Mouse (Mus musculus): Measurements from ENCODE around the gene Muc3. TPM values are rescaled to one million over a fixed set of nuclear protein-coding genes. Genes with fewer than 3 reads are reported as not detected.

Gene Muc3
- polyA plus RNA-seq, 1 experiment from 2014 or later: 0.68 TPM

GRCm38 (mm10) chr5:137107670-137108069 lies 41.5 kb downstream of the Muc3 start:
- no peak overlapping the region for H3K9ac ChIP-seq (ENCODE audit: low read length)
- ATAC-seq (ENCODE audit: low FRiP score, low TSS enrichment) (no peak), DNase-seq (ENCODE audit: low spot score) (no peak)
- H3K9me3 ChIP-seq (ENCODE audit: control insufficient read depth, low read length): no peaks in the 10 kb centered on the region
- no peak overlapping the region for H3K27ac ChIP-seq (replicated peaks)
- H3K4me1 ChIP-seq (replicated peaks; ENCODE audit: control insufficient read depth, insufficient read depth): no peaks in the 10 kb centered on the region
- H3K4me3 ChIP-seq (ENCODE audit: low read depth, low read length): no peak overlapping the region
- no peak overlapping the region for H3K4me2 ChIP-seq (replicated peaks; ENCODE audit: low read depth)
- no peaks in the 10 kb centered on the region for H3K27me3 ChIP-seq (ENCODE audit: control insufficient read depth, insufficient read depth, low read length)
- WGBS: 83% methylated on average over 8 of the region's 8 CpGs
- no peaks in the 10 kb centered on the region; the same call in 1 of the 2 replicates for H3K36me3 ChIP-seq (ENCODE audit: control insufficient read depth, insufficient read depth, low read length)
- TF ChIP-seq CTCF (IDR thresholded peaks at IDR 0.05; ENCODE audit: low read depth) (no peak), EP300 (optimal IDR thresholded peaks at IDR 0.05) (no peak)

GRCm38 (mm10) chr5:137107024-137107423 lies 42.1 kb downstream of the Muc3 start:
- no peaks in the 10 kb centered on the region for H3K9me3 ChIP-seq (ENCODE audit: control insufficient read depth, low read length)
- H3K4me2 ChIP-seq (replicated peaks; ENCODE audit: low read depth): no peak overlapping the region
- H3K4me3 ChIP-seq (ENCODE audit: low read depth, low read length): no peak overlapping the region
- no peaks in the 10 kb centered on the region for H3K36me3 ChIP-seq (ENCODE audit: control insufficient read depth, insufficient read depth, low read length)
- 4% methylated on average over 6 of the region's 6 CpGs for WGBS
- TF ChIP-seq EP300 (optimal IDR thresholded peaks at IDR 0.05): no peak
- TF ChIP-seq CTCF (IDR thresholded peaks at IDR 0.05; ENCODE audit: low read depth): peak; percentile 93
- no peaks in the 10 kb centered on the region for H3K27me3 ChIP-seq (ENCODE audit: control insufficient read depth, insufficient read depth, low read length)
- ATAC-seq (ENCODE audit: low FRiP score, low TSS enrichment) (no peak; the same call in 1 of the 2 replicates), DNase-seq (ENCODE audit: low spot score) (peak; percentile 78)
- H3K27ac ChIP-seq (replicated peaks): no peak overlapping the region
- H3K9ac ChIP-seq (ENCODE audit: low read length): no peak overlapping the region
- no peaks in the 10 kb centered on the region for H3K4me1 ChIP-seq (replicated peaks; ENCODE audit: control insufficient read depth, insufficient read depth)

- ATAC-seq (ENCODE audit: low FRiP score, low TSS enrichment) (no peak), DNase-seq (ENCODE audit: low spot score) (no peak)
- no peaks in the 10 kb centered on the region for H3K9me3 ChIP-seq (ENCODE audit: control insufficient read depth, low read length)
- H3K4me1 ChIP-seq (replicated peaks; ENCODE audit: control insufficient read depth, insufficient read depth): no peaks in the 10 kb centered on the region
- TF ChIP-seq EP300 (optimal IDR thresholded peaks at IDR 0.05) (no peak), CTCF (IDR thresholded peaks at IDR 0.05; ENCODE audit: low read depth) (no peak)
- H3K27ac ChIP-seq (replicated peaks): no peak overlapping the region
- no peak overlapping the region for H3K4me3 ChIP-seq (ENCODE audit: low read depth, low read length)
- no peaks in the 10 kb centered on the region for H3K36me3 ChIP-seq (ENCODE audit: control insufficient read depth, insufficient read depth, low read length)
- no peak overlapping the region for H3K4me2 ChIP-seq (replicated peaks; ENCODE audit: low read depth)
- 63% methylated on average over 4 of the region's 4 CpGs for WGBS
- no peak overlapping the region for H3K9ac ChIP-seq (ENCODE audit: low read length)
- no peaks in the 10 kb centered on the region for H3K27me3 ChIP-seq (ENCODE audit: control insufficient read depth, insufficient read depth, low read length)
Measured at GRCm38 (mm10) chr5:137106434-137106833, 42.7 kb downstream of the Muc3 start.

DNA sequence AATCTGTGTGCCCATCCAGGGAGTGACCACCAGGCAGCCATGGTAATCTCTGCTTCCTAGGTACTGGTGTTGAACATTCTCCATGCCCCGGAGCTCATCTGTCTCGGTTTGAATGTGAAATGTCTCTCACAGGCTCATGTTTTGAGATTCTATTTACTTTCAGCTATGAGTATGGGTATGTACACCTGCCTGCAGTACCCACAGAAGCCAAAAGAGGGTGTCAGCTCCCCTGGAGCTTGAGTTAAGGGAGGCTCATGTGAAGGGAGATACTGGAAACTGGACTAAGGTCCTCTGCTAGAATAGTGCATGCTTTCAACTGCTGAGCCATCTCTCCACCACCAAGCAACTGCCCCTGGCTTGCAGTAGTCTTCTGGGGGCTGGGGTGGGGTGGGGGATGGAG lies 45.2 kb downstream of the Muc3 start:
- ATAC-seq (ENCODE audit: low FRiP score, low TSS enrichment) (no peak), DNase-seq (ENCODE audit: low spot score) (no peak)
- H3K4me1 ChIP-seq (replicated peaks; ENCODE audit: control insufficient read depth, insufficient read depth): no peaks in the 10 kb centered on the region
- H3K9me3 ChIP-seq (ENCODE audit: control insufficient read depth, low read length): no peaks in the 10 kb centered on the region
- H3K36me3 ChIP-seq (ENCODE audit: control insufficient read depth, insufficient read depth, low read length): no peaks in the 10 kb centered on the region
- 87% methylated on average over 2 of the region's 2 CpGs for WGBS
- no peak overlapping the region for H3K4me2 ChIP-seq (replicated peaks; ENCODE audit: low read depth)
- TF ChIP-seq CTCF (IDR thresholded peaks at IDR 0.05; ENCODE audit: low read depth) (peak; percentile 24; the same call in 1 of the 2 replicates), EP300 (optimal IDR thresholded peaks at IDR 0.05) (no peak)
- H3K9ac ChIP-seq (ENCODE audit: low read length): no peak overlapping the region
- no peak overlapping the region for H3K27ac ChIP-seq (replicated peaks)
- no peak overlapping the region for H3K4me3 ChIP-seq (ENCODE audit: low read depth, low read length)
- no peaks in the 10 kb centered on the region for H3K27me3 ChIP-seq (ENCODE audit: control insufficient read depth, insufficient read depth, low read length)

DNA sequence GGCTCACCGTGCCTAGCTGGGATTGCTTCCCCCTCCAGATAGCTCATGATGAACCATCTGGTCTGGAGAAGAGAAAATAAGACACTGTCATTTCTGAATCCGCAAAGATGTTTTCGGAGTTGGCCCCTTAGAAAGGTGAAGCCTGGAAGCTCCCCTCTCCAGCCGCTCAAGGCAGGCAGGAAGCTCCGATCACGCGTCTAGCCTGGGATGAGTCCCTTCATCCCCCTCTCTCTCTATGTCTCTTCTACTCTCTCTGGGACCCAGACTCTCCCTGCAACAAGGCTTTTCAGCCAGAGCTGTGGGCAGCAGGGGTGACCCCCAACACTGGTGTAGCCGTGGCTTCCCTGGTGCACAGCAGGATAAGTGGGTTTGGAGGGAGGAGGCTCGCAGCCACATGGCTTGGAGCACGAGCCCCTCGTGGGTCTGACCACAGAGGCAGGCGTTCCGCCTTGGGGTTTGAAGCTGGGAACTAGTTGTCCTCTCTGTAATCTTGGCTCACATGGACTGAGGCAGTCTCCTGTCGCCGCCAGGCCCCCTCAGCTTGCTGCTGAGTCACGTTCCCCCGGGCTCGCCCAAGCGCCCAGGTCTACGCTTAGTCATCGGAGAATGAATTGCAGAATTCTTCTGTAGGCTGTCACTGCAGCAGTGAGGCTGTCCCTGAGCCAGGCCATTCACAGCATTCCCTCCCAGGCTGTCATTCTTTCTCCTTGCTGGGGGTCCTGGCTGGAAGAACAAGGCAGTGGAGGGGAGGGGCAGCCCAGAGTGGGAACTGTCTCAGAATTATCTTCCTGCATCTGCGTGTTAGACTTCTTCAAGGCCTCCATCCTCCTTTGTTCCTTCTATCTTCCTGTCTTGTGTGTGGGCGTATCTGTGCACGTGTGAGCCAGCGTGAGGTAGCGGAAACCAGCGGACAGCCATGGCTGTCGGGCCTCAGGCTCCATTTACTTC lies 46.3 kb downstream of the Muc3 start:
- DNase-seq (ENCODE audit: low spot score) (peak; percentile 38), ATAC-seq (ENCODE audit: low FRiP score, low TSS enrichment) (peak; percentile 76)
- Histone ChIP-seq H3K9ac (ENCODE audit: low read length) (0 out of 2 replicates have a peak overlapping the region, but pooled peaks have one; percentile 2), H3K9me3 (ENCODE audit: control insufficient read depth, low read length) (no peaks in the 10 kb centered on the region), H3K4me1 (replicated peaks; ENCODE audit: control insufficient read depth, insufficient read depth) (no peaks in the 10 kb centered on the region), H3K4me2 (replicated peaks; ENCODE audit: low read depth) (no peak overlapping the region), H3K27me3 (ENCODE audit: control insufficient read depth, insufficient read depth, low read length) (no peaks in the 10 kb centered on the region), H3K27ac (replicated peaks) (no peak overlapping the region), H3K4me3 (ENCODE audit: low read depth, low read length) (no peak overlapping the region), H3K36me3 (ENCODE audit: control insufficient read depth, insufficient read depth, low read length) (no peaks in the 10 kb centered on the region)
- 56% methylated on average over 28 of the region's 28 CpGs for WGBS
- TF ChIP-seq CTCF (IDR thresholded peaks at IDR 0.05; ENCODE audit: low read depth): no peak
- TF ChIP-seq EP300 (optimal IDR thresholded peaks at IDR 0.05): no peak

DNA sequence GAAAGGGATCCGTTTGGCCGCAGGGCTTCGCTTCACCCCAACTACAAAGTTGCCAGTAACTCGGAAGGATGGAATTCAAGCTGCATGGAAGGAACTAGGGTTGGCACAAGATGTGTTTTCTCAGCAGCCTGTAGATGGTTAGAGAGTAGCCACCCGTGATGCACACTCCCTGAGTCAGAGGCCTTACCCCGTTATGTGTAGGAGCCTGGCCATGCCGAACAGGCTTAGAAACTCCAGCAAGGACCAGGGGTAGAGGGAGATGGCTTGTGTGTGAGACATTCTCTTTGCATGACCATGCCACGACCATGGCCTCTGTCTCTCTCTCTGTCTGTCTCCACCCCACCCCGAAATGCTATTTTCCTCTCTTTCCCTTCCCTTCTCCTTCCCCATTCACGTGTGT lies 47.0 kb downstream of the Muc3 start:
- no peaks in the 10 kb centered on the region for H3K4me1 ChIP-seq (replicated peaks; ENCODE audit: control insufficient read depth, insufficient read depth)
- no peak overlapping the region for H3K27ac ChIP-seq (replicated peaks)
- H3K36me3 ChIP-seq (ENCODE audit: control insufficient read depth, insufficient read depth, low read length): no peaks in the 10 kb centered on the region
- H3K9ac ChIP-seq (ENCODE audit: low read length): no peak overlapping the region
- no peak overlapping the region for H3K4me2 ChIP-seq (replicated peaks; ENCODE audit: low read depth)
- H3K27me3 ChIP-seq (ENCODE audit: control insufficient read depth, insufficient read depth, low read length): no peaks in the 10 kb centered on the region
- no peak for TF ChIP-seq CTCF (IDR thresholded peaks at IDR 0.05; ENCODE audit: low read depth)
- no peak for TF ChIP-seq EP300 (optimal IDR thresholded peaks at IDR 0.05)
- DNase-seq (ENCODE audit: low spot score) (no peak), ATAC-seq (ENCODE audit: low FRiP score, low TSS enrichment) (no peak)
- H3K4me3 ChIP-seq (ENCODE audit: low read depth, low read length): no peak overlapping the region
- 71% methylated on average over 10 of the region's 10 CpGs for WGBS
- H3K9me3 ChIP-seq (ENCODE audit: control insufficient read depth, low read length): no peaks in the 10 kb centered on the region

Data from stomach, postnatal 0 days (tissue).